Mouse (Mus musculus) megakaryocyte, embryonic 14.5 days (primary cell): ENCODE results near the gene Ly75.

Experiments
- FLI1 ChIP-seq: IDR thresholded peaks from 2 replicates; pipeline ENCODE4 v1.6.1; 2012; ENCODE audit warnings: low read length, inconsistent platforms, mixed read lengths
- GATA1 ChIP-seq: IDR thresholded peaks from 3 replicates; pipeline ENCODE4 v1.6.1; 2012; ENCODE audit warnings: mixed read lengths, low read length, inconsistent platforms, borderline replicate concordance

DNA sequence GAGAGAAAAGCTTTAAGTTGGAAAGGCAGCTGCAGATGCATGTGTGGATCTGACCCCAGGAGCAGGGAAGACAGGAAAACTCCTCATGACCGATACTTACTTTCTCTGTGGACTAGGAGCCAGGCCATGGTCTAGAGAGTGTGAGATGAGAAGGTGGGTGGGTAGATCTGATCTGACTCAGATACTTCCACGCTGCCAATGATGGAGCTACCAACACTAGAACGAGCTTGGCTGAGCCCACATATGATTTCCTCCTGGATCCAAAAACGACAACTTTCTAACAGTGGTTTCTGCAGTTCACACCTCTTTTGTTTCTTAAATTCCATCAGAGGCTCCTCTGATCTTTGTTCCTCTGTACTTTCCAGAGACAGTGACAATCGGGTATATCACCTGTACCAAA, 18.6 kb upstream of the Ly75 start:
- TF ChIP-seq GATA1 (no peak), FLI1 (no peak)
